Mouse (Mus musculus) liver, adult 2 months (tissue): Measurements from ENCODE around the gene Atp11a.

Experiments
- CTCF ChIP-seq: fragments of 200-500 bp; IDR thresholded peaks from 2 replicates; pipeline ENCODE4 v1.5.1; 2011; ENCODE audit warnings: low read depth, low read length, control low read depth
- POLR2A ChIP-seq: fragments of 200-500 bp; IDR thresholded peaks from 2 replicates; pipeline ENCODE4 v1.6.1; 2011; ENCODE audit warnings: low read length, control low read depth; ENCODE audit not compliant: insufficient read depth; ENCODE audit errors: extremely low read depth

DNA sequence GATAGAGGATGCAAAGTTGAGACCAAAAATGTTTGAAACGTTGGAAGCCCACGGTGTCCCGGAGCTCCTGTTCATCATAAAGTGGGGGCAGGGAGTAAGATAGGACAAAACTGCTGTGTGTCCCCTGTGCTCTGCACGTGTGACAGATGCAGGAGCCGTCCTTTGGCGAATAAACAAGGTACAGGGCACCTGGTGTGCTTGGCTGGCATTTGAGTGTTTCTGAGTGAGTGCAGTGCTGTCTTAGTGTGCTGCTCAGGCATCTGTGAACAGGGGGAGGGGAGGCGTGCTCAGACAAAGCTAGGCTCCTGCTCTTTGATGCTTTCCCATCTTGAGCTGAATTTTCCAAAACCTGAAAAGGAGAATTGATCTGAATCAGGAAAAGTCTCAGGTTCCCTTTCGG lies 28.7 kb downstream of the Atp11a start:
- no peak for TF ChIP-seq POLR2A
- TF ChIP-seq CTCF: no peak
